Mouse (Mus musculus) lung, adult 2 months (tissue): ENCODE measurements around the gene Gm43720.

ENCODE experiments used
- CTCF ChIP-seq: fragments of 200-500 bp; IDR thresholded peaks from 2 replicates; pipeline ENCODE4 v1.5.1; 2011; ENCODE audit warnings: mild to moderate bottlenecking, low read length, control low read depth; ENCODE audit not compliant: insufficient read depth
- POLR2A ChIP-seq: fragments of 200-500 bp; IDR thresholded peaks from 2 replicates; pipeline ENCODE4 v1.6.1; 2011; ENCODE audit warnings: low read depth, mild to moderate bottlenecking, control low read depth, low read length, borderline replicate concordance; ENCODE audit errors: extremely low read depth

DNA sequence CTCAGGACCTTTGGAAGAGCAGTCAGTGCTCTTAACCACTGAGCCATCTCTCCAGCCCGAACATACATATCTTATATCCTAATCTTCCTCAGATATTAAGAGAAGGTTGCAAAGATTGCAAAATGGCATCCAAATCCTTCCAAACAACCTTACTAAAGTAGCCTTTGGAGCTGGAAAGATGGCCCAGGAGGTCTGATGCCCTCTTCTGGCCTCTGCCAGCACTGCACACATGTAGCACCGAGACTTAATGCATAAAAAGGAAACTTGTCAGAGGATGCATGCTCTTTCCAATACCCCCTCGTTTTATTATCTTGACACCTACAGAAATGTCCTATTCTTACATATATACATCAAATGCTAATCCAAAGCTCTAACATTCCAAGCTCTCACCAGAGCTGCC, 51.7 kb downstream of the Gm43720 start:
- no peak for TF ChIP-seq POLR2A
- peak; percentile 62 for TF ChIP-seq CTCF
